Mouse (Mus musculus) large intestine, adult 2 months (tissue): ENCODE data around the gene Pde6d. TPM values are rescaled to one million over a fixed set of nuclear protein-coding genes. Genes with fewer than 3 reads are reported as not detected.

Source experiments
- DNase-seq: peaks from one replicate; pipeline ENCODE4 v3.0.0-alpha.2; 2012; ENCODE audit warnings: low read depth, low spot score
- WGBS: fragments of 180-500 bp; shearing (Covaris S2); methylation state at CpG from one replicate; pipeline ENCODE4 v1.1.7; 2018; 5-methylcytosine and 5-hydroxymethylcytosine counted together
- polyA plus RNA-seq: library from polyadenylated mRNA; depleted of rRNA; stranded (reverse); fragments of >200 nt; gene quantifications from 2 replicates; pipeline ENCODE4 v1.2.3, GENCODE M21; 2012; rRNA removed

Pde6d gene
- polyA plus RNA-seq, 1 experiment = 13.8 TPM

- 91% methylated on average over 5 of the region's 5 CpGs for WGBS
- no peak for DNase-seq
Measured at GRCm38 (mm10) chr1:86506420-86506819, 76.0 kb downstream of the Pde6d start.

- 44% methylated on average over 1 of the region's 1 CpGs for WGBS
- DNase-seq = no peak
Measured at GRCm38 (mm10) chr1:86505461-86505860, 77.0 kb downstream of the Pde6d start.

GRCm38 (mm10) chr1:86504697-86505421 is 77.6 kb downstream of the Pde6d start:
- 10% methylated on average over 19 of the region's 19 CpGs for WGBS
- no peak for DNase-seq

GRCm38 (mm10) chr1:86503906-86504696 is 78.3 kb downstream of the Pde6d start:
- WGBS = under 1% methylated on average over 64 of the region's 64 CpGs
- DNase-seq = no peak

GRCm38 (mm10) chr1:86503165-86503747 is 79.2 kb downstream of the Pde6d start:
- no peak for DNase-seq
- WGBS = 24% methylated on average over 16 of the region's 16 CpGs

- WGBS = 26% methylated on average over 17 of the region's 17 CpGs
- no peak for DNase-seq
Measured at GRCm38 (mm10) chr1:86502221-86503048, 80.0 kb downstream of the Pde6d start.

GRCm38 (mm10) chr1:86501559-86501958 is 80.9 kb downstream of the Pde6d start:
- no peak for DNase-seq
- under 1% methylated on average over 4 of the region's 4 CpGs for WGBS

- WGBS = 13% methylated on average over 6 of the region's 6 CpGs
- DNase-seq = no peak
Measured at GRCm38 (mm10) chr1:86501114-86501532, 81.3 kb downstream of the Pde6d start.

- 47% methylated on average over 4 of the region's 4 CpGs for WGBS
Measured at GRCm38 (mm10) chr1:86500681-86501080, 81.7 kb downstream of the Pde6d start.

GRCm38 (mm10) chr1:86499903-86500302 is 82.5 kb downstream of the Pde6d start:
- 17% methylated on average over 3 of the region's 3 CpGs for WGBS
- DNase-seq = no peak

More at GRCm38 (mm10) chr1:86500681-86501080, 81.7 kb downstream of the Pde6d start:
- DNase-seq = no peak

- no peak for DNase-seq
- 44% methylated on average over 1 of the region's 1 CpGs for WGBS
Measured at GRCm38 (mm10) chr1:86498611-86499010, 83.8 kb downstream of the Pde6d start.

GRCm38 (mm10) chr1:86497986-86498385 is 84.4 kb downstream of the Pde6d start:
- 17% methylated on average over 3 of the region's 3 CpGs for WGBS
- no peak for DNase-seq

GRCm38 (mm10) chr1:86497361-86497760 is 85.1 kb downstream of the Pde6d start:
- 24% methylated on average over 5 of the region's 5 CpGs for WGBS
- no peak for DNase-seq

- no peak for DNase-seq
- WGBS = 90% methylated on average over 4 of the region's 4 CpGs
Measured at GRCm38 (mm10) chr1:86496340-86496739, 86.1 kb downstream of the Pde6d start.

GRCm38 (mm10) chr1:86493783-86494182 is 88.6 kb downstream of the Pde6d start:
- 89% methylated on average over 3 of the region's 3 CpGs for WGBS

More at GRCm38 (mm10) chr1:86493783-86494182, 88.6 kb downstream of the Pde6d start:
- DNase-seq = no peak

Other genes starting within 250 kb of the Pde6d start
- gene Ncl, start 223.2 kb downstream of the Pde6d start, polyA plus RNA-seq = 4.9 and 6.1 TPM in 2 replicates
- 4.4 and 7.5 TPM in 2 replicates for gene Nmur1, start 156.4 kb downstream of the Pde6d start, polyA plus RNA-seq
- not detected in 2 replicates for gene Tex44, start 156.3 kb downstream of the Pde6d start, polyA plus RNA-seq
- 713 and 836 TPM in 2 replicates for gene Ptma, start 55.9 kb downstream of the Pde6d start, polyA plus RNA-seq
- gene Cops7b, start 275 bp upstream of the Pde6d start, polyA plus RNA-seq = 26.6 and 27.9 TPM in 2 replicates
- 0.36 TPM in 1 of 2 replicates, not detected in the other for gene Nppc, start 87.9 kb upstream of the Pde6d start, polyA plus RNA-seq
- gene Dis3l2, start 121.2 kb upstream of the Pde6d start, polyA plus RNA-seq = 9.0 and 11.0 TPM in 2 replicates